Mouse (Mus musculus) mammary gland, adult 2 months (tissue): ENCODE results near the gene Zfp511. TPM values are rescaled to one million over a fixed set of nuclear protein-coding genes. Genes with fewer than 3 reads are reported as not detected.

Experiments used
- polyA plus RNA-seq: library from polyadenylated mRNA; depleted of rRNA; stranded (reverse); fragments of >200 nt; gene quantifications from 2 replicates; pipeline ENCODE4 v1.2.3, GENCODE M21; 2012; ENCODE audit warnings: low replicate concordance; rRNA removed

Zfp511 gene
- polyA plus RNA-seq: 51.1 and 130 TPM in 2 replicates

GRCm38 (mm10) chr7:140036281-140037170 lies at the start of gene Zfp511, which contains the start of gene Tubgcp2:
Gene Zfp511, plus strand, starts transcription at chr7:140036391.
Gene Tubgcp2, minus strand, starts transcription at chr7:140036669.

GRCm38 (mm10) chr7:139992406-139992805 lies 43.8 kb upstream of the Zfp511 start, which contains the start of gene Adam8:
Gene Adam8, minus strand, starts transcription at chr7:139992562.

GRCm38 (mm10) chr7:140048361-140049114 lies 12.3 kb downstream of the Zfp511 start, which contains the start of gene Msx3:
Gene Msx3, minus strand, starts transcription at chr7:140049089.

GRCm38 (mm10) chr7:140082242-140082678 lies 46.1 kb downstream of the Zfp511 start, which contains the start of gene Caly:
Gene Caly, minus strand, starts transcription at chr7:140082548.

Other genes with a start within 250 kb of the Zfp511 start
- 0.04 and 0.06 TPM in 2 replicates for gene Adgra1, start 202.2 kb upstream of the Zfp511 start, polyA plus RNA-seq
- 0.03 TPM in 1 of 2 replicates, not detected in the other for gene Kndc1, start 141.7 kb upstream of the Zfp511 start, polyA plus RNA-seq
- gene Utf1, start 92.6 kb upstream of the Zfp511 start, polyA plus RNA-seq: 0.37 and 0.98 TPM in 2 replicates
- 0.31 and 0.32 TPM in 2 replicates for gene 6430531B16Rik, start 57.6 kb upstream of the Zfp511 start, polyA plus RNA-seq
- 18.5 and 20.3 TPM in 2 replicates for gene Adam8, start 43.8 kb upstream of the Zfp511 start, polyA plus RNA-seq
- gene Tubgcp2, start 278 bp downstream of the Zfp511 start, polyA plus RNA-seq: 18.2 and 27.9 TPM in 2 replicates
- 0.04 and 0.19 TPM in 2 replicates for gene Msx3, start 12.7 kb downstream of the Zfp511 start, polyA plus RNA-seq
- 0.11 TPM in 1 of 2 replicates, not detected in the other for gene Caly, start 46.2 kb downstream of the Zfp511 start, polyA plus RNA-seq
- not detected in 2 replicates for gene Prap1, start 57.0 kb downstream of the Zfp511 start, polyA plus RNA-seq
- 47.4 and 59.5 TPM in 2 replicates for gene Fuom, start 66.0 kb downstream of the Zfp511 start, polyA plus RNA-seq
- 20.9 and 25.0 TPM in 2 replicates for gene Paox, start 79.4 kb downstream of the Zfp511 start, polyA plus RNA-seq
- gene Echs1, start 80.1 kb downstream of the Zfp511 start, polyA plus RNA-seq: 146 and 200 TPM in 2 replicates
- 31.2 and 62.7 TPM in 2 replicates for gene Mtg1, start 101.2 kb downstream of the Zfp511 start, polyA plus RNA-seq
- 0.70 and 0.87 TPM in 2 replicates for gene Sprn, start 118.5 kb downstream of the Zfp511 start, polyA plus RNA-seq
- gene Olfr522, start 128.4 kb downstream of the Zfp511 start, polyA plus RNA-seq: not detected in 2 replicates
- gene Olfr523, start 136.8 kb downstream of the Zfp511 start, polyA plus RNA-seq: 0.40 and 0.73 TPM in 2 replicates
- gene Olfr524, start 169.6 kb downstream of the Zfp511 start, polyA plus RNA-seq: 0.13 TPM in 1 of 2 replicates, not detected in the other
- 1.7 and 3.0 TPM in 2 replicates for gene Cd163l1, start 181.9 kb downstream of the Zfp511 start, polyA plus RNA-seq
- 3.4 and 4.5 TPM in 2 replicates for gene 5830411N06Rik, start 210.9 kb downstream of the Zfp511 start, polyA plus RNA-seq